Mouse (Mus musculus): ENCODE data around the gene Cyth1. TPM values are rescaled to one million over a fixed set of nuclear protein-coding genes. Genes with fewer than 3 reads are reported as not detected.

Cyth1 gene
- polyA plus RNA-seq, 1 experiment = 4.5 TPM

DNA sequence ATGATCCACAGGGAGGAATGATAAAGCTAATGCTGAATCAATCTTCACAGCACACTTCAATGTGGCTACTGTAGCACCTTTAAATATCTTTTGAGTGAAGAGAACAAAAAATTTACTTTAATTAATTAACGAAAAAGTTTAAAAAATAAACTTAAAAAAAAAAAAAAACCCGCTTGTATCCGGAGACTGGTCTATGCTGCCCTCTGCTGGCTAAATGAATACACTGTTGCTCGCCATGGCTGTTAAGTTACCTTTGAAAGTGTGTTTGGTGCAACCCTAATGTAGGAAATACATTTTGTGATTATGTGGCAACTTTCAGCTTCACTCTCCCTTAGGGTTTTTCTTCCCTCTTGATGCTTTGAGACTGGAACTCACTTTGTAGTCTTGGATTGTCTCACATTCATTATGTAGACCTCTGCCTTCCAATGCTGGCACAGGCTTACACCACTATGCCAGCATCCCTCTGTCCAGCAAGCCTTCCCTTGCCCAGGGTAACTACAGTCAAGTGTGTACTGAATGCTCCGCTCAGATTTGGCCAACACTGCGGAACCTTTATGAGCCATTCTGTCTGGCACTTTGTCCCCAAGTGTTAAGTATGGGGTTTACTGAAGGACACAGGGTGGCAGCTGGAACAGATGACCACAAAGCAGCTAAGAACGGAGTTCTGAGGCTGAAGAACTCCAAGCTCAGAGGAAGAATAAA is 27.7 kb downstream of the Cyth1 start:
- no peak for TF ChIP-seq GATA1 (IDR thresholded peaks at IDR 0.05; ENCODE audit: low read length)

DNA sequence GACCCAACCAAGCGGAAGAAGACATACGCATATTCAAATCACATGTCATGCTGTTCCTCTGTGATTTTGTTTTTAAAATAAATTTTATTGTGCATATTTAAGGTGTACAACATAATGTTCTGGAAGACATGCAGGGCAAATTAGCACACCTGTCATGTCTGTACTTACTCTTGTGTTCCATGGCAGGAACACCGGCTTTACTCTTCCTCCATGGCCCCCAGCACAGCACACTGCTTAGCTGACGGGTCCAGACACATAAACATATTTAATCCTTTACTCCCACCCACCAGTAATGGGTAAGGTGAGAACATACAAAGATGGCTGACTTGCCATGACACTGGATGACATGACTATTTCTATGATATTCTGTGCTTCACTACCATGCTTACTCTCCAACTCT is 29.3 kb downstream of the Cyth1 start:
- TF ChIP-seq GATA1 (IDR thresholded peaks at IDR 0.05; ENCODE audit: low read length) = no peak

DNA sequence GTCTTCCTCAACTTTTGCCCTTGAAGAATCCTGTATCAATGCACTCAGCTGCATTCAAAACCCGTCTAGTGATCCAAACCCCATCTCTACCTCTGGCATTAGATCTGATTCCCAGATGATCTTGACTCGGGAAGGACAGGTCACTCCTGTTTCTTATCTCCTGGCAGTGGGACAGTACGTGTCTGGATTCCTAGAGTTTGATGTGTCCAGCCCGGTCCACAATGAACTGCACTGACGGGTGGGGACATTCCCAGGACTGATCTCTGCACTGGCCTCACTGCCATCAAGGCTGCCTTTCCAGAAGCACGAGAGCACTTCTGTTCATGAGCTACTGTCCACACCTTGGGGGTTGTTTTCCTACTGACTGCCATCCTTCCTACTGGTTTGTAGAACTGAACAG is 31.9 kb downstream of the Cyth1 start:
- no peak for TF ChIP-seq GATA1 (IDR thresholded peaks at IDR 0.05; ENCODE audit: low read length)

DNA sequence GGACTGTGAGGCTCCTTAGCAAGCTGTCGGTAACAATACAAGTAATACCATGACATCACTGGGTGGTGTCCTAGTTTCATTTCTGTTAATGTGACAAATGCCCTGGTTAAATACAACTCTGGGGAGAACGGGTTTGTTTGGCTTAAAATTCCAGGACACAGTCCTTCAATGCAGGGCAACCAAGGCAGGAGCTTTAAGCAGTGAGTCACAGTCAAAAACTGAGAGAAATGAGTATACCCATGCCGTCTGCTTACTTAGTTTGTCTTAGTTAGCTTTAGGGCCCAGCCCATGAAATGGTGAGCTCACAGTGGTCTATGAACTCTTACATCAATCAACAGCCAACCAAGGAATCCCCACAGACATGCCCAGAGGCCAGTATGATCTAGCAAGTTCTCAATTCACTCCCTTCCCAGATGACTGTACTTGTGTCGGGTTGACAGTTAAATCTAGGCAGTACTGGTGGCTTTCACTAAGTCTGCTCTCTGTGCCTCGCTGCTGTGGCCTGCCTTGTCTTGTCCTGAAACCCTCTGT is 32.4 kb downstream of the Cyth1 start:
- TF ChIP-seq GATA1 (IDR thresholded peaks at IDR 0.05; ENCODE audit: low read length) = no peak

DNA sequence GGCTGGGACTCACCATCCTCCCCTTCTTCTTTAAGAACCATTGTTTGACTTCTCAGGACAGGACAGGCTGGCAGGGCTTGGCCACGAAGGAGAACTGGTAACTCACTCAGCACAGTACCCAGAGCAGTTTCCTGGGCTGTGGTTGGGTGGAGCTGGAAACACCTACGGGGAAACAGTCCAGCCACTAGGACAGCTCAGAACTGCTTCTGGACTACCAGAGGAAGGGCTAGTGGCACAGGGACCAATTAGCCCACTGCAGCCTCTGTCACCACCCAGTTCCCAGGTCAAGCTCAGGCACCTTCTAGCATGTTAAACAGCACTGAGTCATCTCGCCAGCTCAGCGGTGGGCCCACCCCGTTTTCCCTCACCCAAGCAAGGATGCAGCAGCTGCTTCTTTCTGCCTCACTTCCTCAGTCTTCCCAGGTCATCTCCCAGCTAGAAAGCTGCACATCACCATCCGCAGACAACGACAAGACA is 35.7 kb downstream of the Cyth1 start:
- no peak for TF ChIP-seq GATA1 (IDR thresholded peaks at IDR 0.05; ENCODE audit: low read length)

DNA sequence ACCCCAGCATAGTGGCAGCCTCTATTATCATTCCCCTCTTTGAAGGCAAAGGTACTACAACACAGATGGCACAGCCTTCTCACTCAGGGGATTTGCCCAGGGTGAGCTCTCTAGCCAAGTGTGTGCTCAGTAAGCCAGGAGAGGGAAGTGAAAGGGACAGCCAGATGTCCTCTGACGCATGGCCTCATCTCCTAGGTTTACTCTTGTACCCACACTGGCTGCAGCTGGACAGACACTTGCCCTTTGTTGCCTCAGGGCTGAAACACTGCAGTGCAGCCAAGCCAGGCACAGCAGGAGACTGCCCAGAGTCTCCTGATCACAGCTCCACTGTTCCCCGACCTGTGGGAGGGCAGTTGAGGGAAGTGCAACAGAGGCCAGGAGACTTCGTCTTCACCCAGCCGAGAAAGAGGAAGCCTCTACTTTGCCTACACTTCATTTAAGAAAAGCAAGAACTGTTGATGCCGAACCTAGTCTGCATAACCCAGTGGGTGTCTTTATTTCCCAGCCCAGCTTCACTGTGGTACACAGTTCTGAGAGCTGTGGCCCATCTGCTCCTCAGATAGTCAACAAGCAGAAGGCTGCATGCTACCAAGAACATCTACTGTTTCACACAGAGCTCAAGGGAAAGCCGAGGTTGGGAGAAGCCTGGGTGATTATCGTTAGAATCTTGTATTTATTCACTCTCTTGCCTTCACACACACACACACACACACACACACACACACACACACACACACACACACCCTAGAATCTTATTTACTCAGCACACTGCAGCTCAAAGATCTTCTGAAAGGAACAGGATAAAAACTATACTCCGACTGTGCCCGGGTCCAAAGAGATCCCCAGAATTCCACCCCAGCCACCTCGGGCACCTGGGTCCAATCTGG is 36.4 kb downstream of the Cyth1 start:
- no peak for TF ChIP-seq GATA1 (IDR thresholded peaks at IDR 0.05; ENCODE audit: low read length)

DNA sequence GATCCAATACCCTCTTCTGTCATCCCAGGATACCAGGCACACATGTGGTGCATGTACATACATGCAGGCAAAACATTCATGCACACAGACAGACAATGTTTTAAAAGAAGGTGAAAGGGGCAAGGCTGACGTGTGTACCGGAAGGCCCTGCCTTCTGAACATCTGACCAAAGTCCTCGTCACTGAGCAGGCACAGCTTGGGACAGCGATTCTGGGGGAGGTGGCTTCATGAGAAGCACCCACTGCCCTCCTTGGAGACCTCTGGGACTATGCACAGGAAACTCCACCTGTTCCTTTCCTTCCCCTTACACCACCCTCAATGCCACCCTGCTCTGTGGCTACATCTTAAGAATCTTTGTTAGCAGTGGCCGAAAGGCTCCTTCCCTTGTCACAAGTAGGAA is 37.4 kb downstream of the Cyth1 start:
- TF ChIP-seq GATA1 (IDR thresholded peaks at IDR 0.05; ENCODE audit: low read length) = no peak

DNA sequence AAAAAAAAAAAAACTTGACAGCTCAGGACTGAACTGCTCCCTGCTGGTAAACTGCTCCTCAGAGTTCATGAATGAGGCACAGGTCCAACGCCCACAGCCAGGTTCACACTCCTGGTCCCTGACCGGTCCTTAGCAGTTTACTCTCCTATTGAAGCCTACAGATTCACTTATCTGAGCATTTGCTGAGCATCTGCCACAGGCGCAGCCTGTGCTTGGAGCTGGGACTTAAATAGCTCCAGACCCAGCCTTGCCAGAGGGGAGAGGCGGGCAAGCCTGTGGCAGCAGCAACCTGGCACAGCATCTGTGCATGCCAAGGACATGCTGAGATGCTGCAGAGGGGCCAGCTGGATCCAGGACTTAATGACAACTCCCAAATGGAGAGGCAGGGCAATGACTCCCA is 38.3 kb downstream of the Cyth1 start:
- no peak for TF ChIP-seq GATA1 (IDR thresholded peaks at IDR 0.05; ENCODE audit: low read length)

DNA sequence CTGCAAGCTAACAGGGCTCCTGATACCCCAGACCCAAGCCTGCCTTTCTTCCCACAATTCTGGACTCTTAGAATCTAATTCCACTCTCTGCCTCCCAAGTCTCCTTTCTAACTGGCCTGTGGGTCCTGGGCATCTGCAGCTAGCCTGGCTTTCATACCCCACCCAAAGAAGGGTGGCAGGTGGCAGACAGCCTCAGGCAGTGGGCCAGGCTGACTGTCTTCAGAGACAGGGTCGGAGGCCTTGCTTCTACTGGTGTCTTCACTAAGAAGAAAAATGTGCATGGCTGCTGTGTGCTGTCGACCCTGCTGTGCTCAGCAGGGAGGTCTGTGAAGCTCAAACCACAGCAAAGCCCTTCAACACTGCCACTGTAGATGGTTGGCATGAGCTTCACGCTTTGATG is 39.0 kb downstream of the Cyth1 start:
- TF ChIP-seq GATA1 (IDR thresholded peaks at IDR 0.05; ENCODE audit: low read length) = no peak

DNA sequence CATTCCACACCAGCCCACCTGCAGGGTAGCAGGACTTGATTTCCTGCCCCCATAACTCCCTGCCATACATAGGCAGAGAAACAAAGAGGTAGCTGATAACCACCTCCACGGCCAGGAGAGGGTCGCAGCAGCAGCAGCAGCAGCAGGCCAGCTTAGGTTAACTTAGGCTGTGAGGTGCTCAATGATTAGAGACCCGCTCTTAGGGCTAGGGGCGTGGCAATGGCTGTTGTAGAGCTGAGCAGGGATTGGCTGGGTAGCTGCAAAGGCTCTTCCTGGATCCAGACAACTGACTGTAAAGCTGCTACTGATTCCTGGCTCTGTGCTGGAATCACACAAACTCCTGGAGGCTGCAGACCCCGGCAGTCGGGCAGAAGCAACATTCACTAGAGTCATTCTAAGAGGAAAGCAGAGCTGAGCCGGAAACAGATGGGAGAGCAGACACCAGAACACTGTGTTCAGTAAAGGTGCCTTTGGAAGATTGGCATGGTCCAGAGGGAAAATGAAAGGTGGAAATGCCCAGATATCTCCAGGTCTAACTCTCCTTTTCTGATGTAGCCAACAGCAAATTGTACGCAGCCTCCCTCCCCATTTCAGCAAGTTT is 39.6 kb downstream of the Cyth1 start:
- no peak for TF ChIP-seq GATA1 (IDR thresholded peaks at IDR 0.05; ENCODE audit: low read length)

DNA sequence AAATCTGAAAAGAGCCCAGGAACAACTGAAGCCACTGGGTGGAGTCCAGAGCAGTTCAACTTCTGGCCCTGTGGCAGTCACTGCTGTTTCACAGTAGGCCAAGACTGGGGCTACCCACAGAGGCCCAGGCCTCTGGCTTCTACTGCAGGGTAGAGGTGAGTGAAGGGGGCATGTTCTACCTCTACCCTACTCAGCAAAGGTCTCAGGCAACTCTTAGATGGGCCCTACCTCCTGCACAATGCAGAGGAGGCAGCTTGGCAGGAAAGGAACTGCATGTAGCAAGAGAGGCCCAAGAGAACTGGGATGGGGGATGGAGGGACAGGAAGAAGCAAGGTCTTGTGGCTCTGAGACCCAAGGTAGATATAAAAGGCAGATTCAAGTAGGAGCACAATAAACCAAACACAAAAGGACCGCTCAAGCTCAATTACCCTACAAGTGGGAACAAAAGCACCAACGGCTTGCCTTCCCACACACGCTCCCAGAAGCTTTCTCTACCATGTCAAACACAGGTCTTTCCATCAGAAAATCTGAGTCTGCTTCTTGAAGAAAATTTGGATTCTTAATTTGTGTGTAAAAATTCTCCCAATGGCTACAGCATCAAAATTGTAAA is 40.9 kb downstream of the Cyth1 start:
- no peak for TF ChIP-seq GATA1 (IDR thresholded peaks at IDR 0.05; ENCODE audit: low read length)

DNA sequence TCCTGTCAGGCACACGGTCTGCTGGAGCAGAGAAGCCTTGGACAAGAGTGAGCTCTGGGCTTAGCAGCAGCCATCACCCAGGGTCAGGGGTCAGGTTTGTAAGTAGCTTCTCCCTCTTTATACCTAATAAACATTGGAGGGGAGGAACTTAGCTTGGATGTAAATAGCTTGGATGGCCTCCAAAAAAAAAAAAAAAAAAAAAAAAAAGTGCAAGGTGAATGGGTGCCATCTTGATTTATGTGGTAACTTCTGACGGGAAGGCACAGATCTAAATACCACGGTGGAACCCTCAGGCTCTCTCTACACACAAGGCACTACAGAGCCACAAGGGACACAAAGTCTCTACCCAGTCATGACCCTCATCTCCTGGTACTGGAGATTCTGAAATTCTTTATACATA is 42.1 kb downstream of the Cyth1 start:
- no peak for TF ChIP-seq GATA1 (IDR thresholded peaks at IDR 0.05; ENCODE audit: low read length)

DNA sequence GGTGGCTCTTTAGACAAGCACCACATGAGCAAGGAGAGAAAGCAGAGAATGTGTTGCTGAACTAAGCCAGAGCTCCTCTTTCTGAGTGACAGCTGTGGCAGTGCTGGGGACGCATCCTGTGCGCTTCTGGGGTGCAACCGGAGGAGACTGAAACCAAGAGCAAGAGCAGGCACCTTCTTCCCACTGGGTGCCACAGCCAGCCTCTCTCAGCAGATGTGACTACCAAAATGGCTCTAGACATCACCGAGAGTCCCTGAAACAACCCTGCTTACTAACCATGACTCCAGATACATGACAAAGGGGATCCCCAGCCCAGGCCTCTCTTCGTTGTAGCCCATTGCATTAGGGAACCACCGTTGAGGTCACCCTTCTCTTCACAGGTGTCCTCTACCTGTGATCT is 44.9 kb downstream of the Cyth1 start:
- TF ChIP-seq GATA1 (IDR thresholded peaks at IDR 0.05; ENCODE audit: low read length) = no peak

DNA sequence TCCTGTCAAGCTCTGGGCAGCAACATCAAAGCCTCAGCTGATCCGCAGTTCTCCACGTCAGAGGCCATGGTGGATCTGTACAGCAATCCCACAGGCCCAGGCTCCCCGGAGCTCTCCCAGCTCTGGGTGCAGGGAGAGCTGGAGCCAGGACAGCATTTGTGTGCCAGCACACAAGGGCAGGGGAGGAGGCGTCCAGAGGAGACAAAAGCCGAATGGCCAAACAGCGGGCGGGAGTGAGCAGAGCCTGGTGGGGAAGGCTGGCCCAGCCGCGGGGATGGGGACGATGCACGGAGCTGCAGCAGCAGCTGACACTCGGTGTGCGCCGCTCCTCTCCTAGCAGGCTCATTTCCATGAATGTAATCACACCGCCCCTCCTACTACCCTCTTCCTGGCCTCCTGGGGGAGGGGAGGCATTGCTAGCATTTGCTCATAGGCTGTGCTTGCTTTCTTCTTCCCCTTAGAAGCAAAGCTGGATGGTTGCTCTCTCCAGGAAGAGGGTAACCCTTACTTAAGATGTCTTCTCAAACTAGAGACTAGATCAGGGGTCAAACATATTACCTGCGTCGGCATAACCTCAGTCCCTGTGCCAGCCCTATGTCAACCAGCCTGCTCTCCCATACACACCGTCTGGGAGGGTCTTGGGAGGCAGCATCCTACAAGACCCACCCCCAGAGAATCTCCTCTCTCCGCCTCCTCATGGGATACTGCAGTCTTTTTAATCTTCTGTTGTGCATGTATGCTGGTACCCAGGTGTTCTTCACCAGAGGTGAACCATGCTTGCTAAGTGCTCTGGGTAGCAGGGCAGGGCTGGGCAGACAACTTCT is 45.8 kb downstream of the Cyth1 start:
- no peak for TF ChIP-seq GATA1 (IDR thresholded peaks at IDR 0.05; ENCODE audit: low read length)

Measured in G1E-ER4 (cell line).